Mouse (Mus musculus) intestine, embryonic 16.5 days (tissue): Measurements from ENCODE around the gene Acat2. TPM values are rescaled to one million over a fixed set of nuclear protein-coding genes. Genes with fewer than 3 reads are reported as not detected.
"Not testable (repeated sequence)": the region's sequence is repeated elsewhere in the genome, so short reads cannot be mapped to it uniquely, and the experiment has no call there.

Experiments
- ATAC-seq: fragments of 200-750 bp; cut with Nextera tagmentation; 2 replicates; pipeline ENCODE4 v1.8.0; 2017; ENCODE audit warnings: moderate TSS enrichment, moderate library complexity
- H3K27ac ChIP-seq: fragments of 300-500 bp; sonication (generic); 2 replicates; pipeline ENCODE4 v1.5.1; 2014; ENCODE audit warnings: mild to moderate bottlenecking, low read length
- H3K27me3 ChIP-seq: fragments of 300-500 bp; sonication (generic); replicated peaks from 2 replicates; pipeline ENCODE4 v1.6.1; 2014; ENCODE audit warnings: low read length, control low read depth, mixed read lengths; ENCODE audit not compliant: control insufficient read depth, insufficient read depth
- H3K36me3 ChIP-seq: fragments of 300-500 bp; sonication (generic); 2 replicates; pipeline ENCODE4 v1.6.1; 2014; ENCODE audit warnings: low read length, control low read depth; ENCODE audit not compliant: control insufficient read depth, insufficient read depth
- H3K4me1 ChIP-seq: fragments of 300-500 bp; sonication (generic); 2 replicates; pipeline ENCODE4 v1.6.1; 2014; ENCODE audit warnings: low read length, control low read depth, mixed read lengths; ENCODE audit not compliant: control insufficient read depth, insufficient read depth
- H3K4me2 ChIP-seq: fragments of 300-500 bp; sonication (generic); 2 replicates; pipeline ENCODE4 v1.6.1; 2014; ENCODE audit warnings: low read depth, low read length, control low read depth
- H3K4me3 ChIP-seq: fragments of 300-500 bp; sonication (generic); 2 replicates; pipeline ENCODE4 v1.5.1; 2014; ENCODE audit warnings: mild to moderate bottlenecking, low read length
- H3K9ac ChIP-seq: fragments of 300-500 bp; sonication (generic); 2 replicates; pipeline ENCODE4 v1.6.1; 2014; ENCODE audit warnings: low read depth, low read length
- H3K9me3 ChIP-seq: fragments of 300-500 bp; sonication (generic); 2 replicates; pipeline ENCODE4 v1.6.1; 2016; ENCODE audit warnings: low read length, control low read depth; ENCODE audit not compliant: control insufficient read depth
- WGBS: fragments of 180-500 bp; shearing (Covaris S2); extraction: QIAGEN DNeasy Blood & Tissue Kit; methylation state at CpG from one replicate; pipeline ENCODE4 v1.1.7; 2014; 5-methylcytosine and 5-hydroxymethylcytosine counted together
- polyA plus RNA-seq: library from polyadenylated mRNA; unstranded; fragments of >200 nt; fragmentation: Nextera tagmentation; extraction: Ambion mirVana; gene quantifications from 2 replicates; pipeline ENCODE4 v1.2.1, GENCODE M21; 2015

Acat2 gene
- polyA plus RNA-seq, 1 experiment from 2014 or later, result 253 TPM

DNA sequence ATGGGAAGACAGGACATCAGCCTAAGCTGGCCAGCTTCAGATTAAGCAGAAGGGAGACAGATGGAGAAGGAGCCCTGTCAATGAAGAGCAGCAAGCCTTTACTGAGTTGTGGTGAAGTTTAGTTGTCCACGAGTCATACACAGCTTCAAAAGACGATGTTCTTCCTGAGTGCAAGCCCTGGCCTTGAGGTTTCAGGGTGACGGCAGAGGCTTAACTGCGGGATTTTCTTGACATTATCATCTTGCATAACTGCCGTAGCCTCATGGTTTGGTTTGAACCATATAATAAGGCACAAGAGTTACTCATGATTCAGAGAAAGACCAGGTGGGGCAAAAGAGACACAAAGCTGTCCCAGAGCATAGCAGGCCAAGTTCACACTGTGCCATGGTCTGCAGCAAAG lies 37.3 kb upstream of the Acat2 start:
- Histone ChIP-seq H3K36me3 (no peaks in the 10 kb centered on the region), H3K4me2 (no peak overlapping the region), H3K27ac (no peak overlapping the region), H3K9me3 (no peaks in the 10 kb centered on the region), H3K27me3 (no peaks in the 10 kb centered on the region), H3K4me3 (no peak overlapping the region), H3K4me1 (no peaks in the 10 kb centered on the region), H3K9ac (no peak overlapping the region)
- 83% methylated on average over 5 of the region's 5 CpGs for WGBS
- no peak for ATAC-seq

GRCm38 (mm10) chr17:12996345-12996744 lies 35.8 kb upstream of the Acat2 start:
- Histone ChIP-seq H3K4me1 (no peaks in the 10 kb centered on the region), H3K9me3 (no peaks in the 10 kb centered on the region), H3K4me2 (no peak overlapping the region), H3K36me3 (no peaks in the 10 kb centered on the region), H3K9ac (no peak overlapping the region), H3K4me3 (no peak overlapping the region), H3K27me3 (no peaks in the 10 kb centered on the region), H3K27ac (no peak overlapping the region)
- WGBS, result 17% methylated on average over 3 of the region's 3 CpGs
- ATAC-seq, result no peak

DNA sequence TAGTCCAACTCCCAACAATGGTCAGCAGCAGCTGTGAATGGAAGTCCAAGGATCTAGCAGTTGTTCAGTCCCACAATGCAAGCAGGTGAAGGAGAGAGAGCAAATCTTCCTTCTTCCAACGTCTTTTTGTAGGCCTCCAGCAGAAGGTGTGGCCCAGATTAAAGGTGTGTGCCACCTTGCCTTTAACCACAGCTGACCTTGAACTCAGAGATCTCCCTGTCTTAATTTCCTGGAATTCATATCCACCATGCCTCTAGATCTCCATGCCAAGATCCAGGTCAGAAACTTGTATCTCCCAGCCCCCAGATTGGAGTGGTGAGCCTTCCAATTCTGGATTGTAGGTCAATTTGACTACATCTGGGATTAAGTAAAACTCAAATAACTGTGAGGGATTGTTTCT lies 33.5 kb upstream of the Acat2 start, which contains the start of gene Wtap:
Wtap (minus strand) TSS at position 101 of the 400 bp plus-strand sequence.
- H3K4me2 ChIP-seq, result peak within 1 kb of the TSS; percentile 77
- no peak for ATAC-seq

GRCm38 (mm10) chr17:12992470-12992991 lies 32.0 kb upstream of the Acat2 start:
- ATAC-seq, result peak; percentile 92
- Histone ChIP-seq H3K36me3 (no peaks in the 10 kb centered on the region), H3K9ac (peak overlapping the region; percentile 100), H3K27me3 (no peaks in the 10 kb centered on the region), H3K9me3 (no peaks in the 10 kb centered on the region), H3K27ac (peak overlapping the region; percentile 100), H3K4me3 (peak overlapping the region; percentile 99), H3K4me2 (peak overlapping the region; percentile 77), H3K4me1 (peaks cover 6% of the 10 kb centered on the region; the same call in 1 of the 2 replicates)
- WGBS, result under 1% methylated on average over 51 of the region's 51 CpGs

More for the DNA sequence above, 33.5 kb upstream of the Acat2 start, which contains the start of gene Wtap:
- Histone ChIP-seq H3K36me3 (no peaks in the 10 kb centered on the region), H3K4me3 (peak within 1 kb of the TSS; percentile 99), H3K27me3 (no peaks in the 10 kb centered on the region), H3K9me3 (no peaks in the 10 kb centered on the region), H3K9ac (peak within 1 kb of the TSS; percentile 100; the same call in 1 of the 2 replicates), H3K27ac (peak within 1 kb of the TSS; percentile 100), H3K4me1 (0 out of 2 replicates have a peak, but pooled peaks cover 3% of the 10 kb centered on the region)
- WGBS, result 57% methylated on average over 1 of the region's 1 CpGs

DNA sequence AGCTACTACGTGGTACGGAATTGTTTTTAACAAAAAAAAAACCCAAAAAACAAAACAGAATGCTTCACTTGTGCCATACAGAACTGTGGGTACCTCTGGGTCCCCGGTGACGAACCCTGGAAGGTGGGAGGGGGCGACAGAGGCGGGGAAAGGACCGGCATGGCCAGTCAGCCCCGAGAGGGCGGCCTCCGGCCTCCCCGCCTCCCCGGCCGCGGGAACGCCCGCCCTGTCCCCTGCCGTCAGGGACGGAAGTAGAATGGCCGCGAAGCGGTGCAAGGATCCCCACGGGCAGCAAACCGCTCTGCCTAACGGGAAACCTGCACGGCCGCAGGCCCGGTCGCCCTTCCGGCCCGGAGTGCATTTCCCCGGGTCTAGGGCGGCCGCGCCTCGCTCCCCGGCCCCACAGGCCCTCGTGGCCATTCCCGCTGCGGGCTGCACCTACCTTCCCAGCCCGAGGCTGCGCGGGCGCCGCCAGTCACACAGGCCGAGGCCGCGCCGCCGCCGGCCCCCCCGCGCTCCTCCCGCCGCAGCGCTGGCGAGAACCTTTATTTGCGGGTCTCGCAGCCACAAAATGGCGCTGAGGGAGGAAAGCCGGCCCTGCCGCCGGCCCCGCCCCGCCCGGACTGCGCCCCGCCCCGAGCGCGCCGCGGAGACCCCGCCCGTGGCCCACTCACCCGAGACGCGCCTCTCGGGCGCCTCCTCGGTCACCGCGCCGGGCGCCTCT lies 31.2 kb upstream of the Acat2 start:
- under 1% methylated on average over 71 of the region's 84 CpGs for WGBS
- no peaks in the 10 kb centered on the region for H3K36me3 ChIP-seq
- peak overlapping the region; percentile 99 for H3K4me3 ChIP-seq
- no peaks in the 10 kb centered on the region for H3K27me3 ChIP-seq
- peak overlapping the region; percentile 100 for H3K9ac ChIP-seq
- peak overlapping the region; percentile 77 for H3K4me2 ChIP-seq
- H3K27ac ChIP-seq, result peak overlapping the region; percentile 100
- ATAC-seq, result peak; percentile 95
- H3K4me1 ChIP-seq, result peaks cover 6% of the 10 kb centered on the region; the same call in 1 of the 2 replicates
- H3K9me3 ChIP-seq, result no peaks in the 10 kb centered on the region

DNA sequence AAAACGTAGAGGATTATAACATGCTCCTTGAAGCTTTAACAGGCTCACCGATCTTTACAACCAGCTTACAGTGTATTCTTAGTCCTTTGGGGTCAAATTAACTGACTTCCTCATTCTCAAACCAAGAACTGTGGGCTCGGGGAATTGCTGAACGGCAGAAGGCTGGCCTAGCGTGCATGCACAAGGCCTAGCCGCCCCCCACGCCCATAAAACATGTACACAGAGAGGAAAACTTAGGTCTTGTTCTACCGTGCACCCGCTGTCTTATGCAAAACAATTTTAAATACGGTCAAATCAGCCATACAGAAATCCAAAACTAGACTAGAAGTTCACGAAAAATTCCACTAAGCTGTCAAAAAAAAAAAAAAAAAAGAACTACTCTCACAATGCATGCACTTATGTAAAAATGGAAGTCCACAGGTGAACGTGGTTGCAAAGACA lies 30.7 kb upstream of the Acat2 start:
- Histone ChIP-seq H3K4me2 (peak overlapping the region; percentile 77), H3K9me3 (no peaks in the 10 kb centered on the region), H3K9ac (peak overlapping the region; percentile 100), H3K4me3 (peak overlapping the region; percentile 99), H3K36me3 (no peaks in the 10 kb centered on the region), H3K4me1 (peaks cover 6% of the 10 kb centered on the region; the same call in 1 of the 2 replicates), H3K27me3 (no peaks in the 10 kb centered on the region), H3K27ac (peak overlapping the region; percentile 100)
- ATAC-seq, result no peak
- 2% methylated on average over 12 of the region's 12 CpGs for WGBS

- H3K27ac ChIP-seq, result peak overlapping the region; percentile 100; the same call in 1 of the 2 replicates
- H3K27me3 ChIP-seq, result no peaks in the 10 kb centered on the region
- H3K36me3 ChIP-seq, result no peaks in the 10 kb centered on the region
- peak overlapping the region; percentile 99 for H3K4me3 ChIP-seq
- no peak for ATAC-seq
- H3K4me1 ChIP-seq, result peaks cover 6% of the 10 kb centered on the region; the same call in 1 of the 2 replicates
- no peaks in the 10 kb centered on the region for H3K9me3 ChIP-seq
- H3K9ac ChIP-seq, result peak overlapping the region; percentile 100
- 39% methylated on average over 8 of the region's 8 CpGs for WGBS
- H3K4me2 ChIP-seq, result peak overlapping the region; percentile 77
Observed at GRCm38 (mm10) chr17:12990567-12991145, 30.1 kb upstream of the Acat2 start.

DNA sequence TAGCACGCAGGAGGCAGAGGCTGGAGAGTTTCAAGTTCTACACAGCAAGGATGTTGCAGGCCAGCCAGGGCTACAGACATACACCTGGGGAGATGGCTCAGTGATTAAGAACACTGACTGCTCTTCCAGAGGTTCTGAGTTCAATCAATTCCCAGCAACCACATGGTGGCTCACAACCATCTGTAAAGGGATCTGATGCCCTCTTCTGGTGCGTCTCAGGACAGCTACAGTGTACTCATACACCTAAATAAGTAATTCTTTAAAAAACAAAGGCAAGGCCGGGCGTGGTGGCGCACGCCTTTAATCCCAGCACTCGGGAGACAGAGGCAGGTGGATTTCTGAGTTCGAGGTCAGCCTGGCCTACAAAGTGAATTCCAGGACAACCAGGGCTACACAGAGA lies 27.5 kb upstream of the Acat2 start:
- not testable (repeated sequence) for H3K27me3 ChIP-seq, ATAC-seq, H3K4me3 ChIP-seq, H3K9me3 ChIP-seq, H3K27ac ChIP-seq, H3K9ac ChIP-seq, H3K4me1 ChIP-seq, H3K36me3 ChIP-seq, H3K4me2 ChIP-seq
- 94% methylated on average over 8 of the region's 8 CpGs for WGBS

DNA sequence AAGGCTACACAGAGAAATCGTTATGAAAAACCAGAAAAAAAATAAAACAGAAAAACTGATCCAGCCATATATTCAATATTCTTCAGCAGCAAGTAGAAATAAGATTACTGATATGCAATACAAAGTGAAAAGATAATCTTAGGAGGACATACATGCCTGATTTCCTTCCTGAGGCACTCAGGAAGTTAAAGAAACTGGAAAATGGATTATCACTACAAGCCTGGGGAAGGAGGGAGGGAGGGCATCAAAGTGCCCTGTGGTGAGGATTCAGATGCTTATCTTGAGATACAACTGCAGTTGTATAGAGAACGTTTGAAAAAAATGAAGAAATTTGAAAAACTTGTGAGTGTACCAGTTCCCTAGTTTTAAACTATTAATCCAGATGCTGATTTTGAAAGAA lies 23.4 kb upstream of the Acat2 start:
- WGBS, result 67% methylated on average over 2 of the region's 2 CpGs

More for the DNA sequence above, 23.4 kb upstream of the Acat2 start:
- Histone ChIP-seq H3K4me2 (no peak overlapping the region), H3K36me3 (peaks cover 12% of the 10 kb centered on the region), H3K27me3 (no peaks in the 10 kb centered on the region), H3K9me3 (no peaks in the 10 kb centered on the region), H3K27ac (no peak overlapping the region), H3K4me3 (no peak overlapping the region), H3K4me1 (peaks cover 3% of the 10 kb centered on the region; the same call in 1 of the 2 replicates), H3K9ac (no peak overlapping the region)
- no peak for ATAC-seq
